Mouse (Mus musculus): ENCODE data around the gene Stard13. TPM values are rescaled to one million over a fixed set of nuclear protein-coding genes. Genes with fewer than 3 reads are reported as not detected.
A peak's percentile ranks its signal among the peaks of the same experiment; 100 is the strongest.

The Stard13 gene
- polyA plus RNA-seq, 1 experiment from 2014 or later = 1.4 TPM

DNA sequence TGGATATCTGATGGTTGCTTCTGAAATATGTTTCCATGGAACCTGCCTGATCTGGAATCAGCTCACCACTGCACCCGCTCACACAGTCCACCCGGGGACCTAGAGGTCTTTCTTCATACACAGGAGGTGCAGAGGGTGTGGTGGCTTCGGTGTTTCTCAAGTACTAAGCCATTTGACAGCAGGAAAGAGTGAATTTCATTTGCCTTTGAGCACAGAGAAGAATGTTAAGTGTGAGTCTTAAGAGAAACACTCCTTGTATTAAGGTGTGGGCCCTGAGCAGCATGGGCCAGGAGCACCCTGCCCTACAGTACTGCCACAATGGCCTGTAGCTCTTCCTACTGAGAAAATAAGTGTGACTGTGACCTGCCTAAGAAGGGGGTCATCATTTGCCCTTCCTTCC, 65.4 kb downstream of the Stard13 start:
- 82% methylated on average over 3 of the region's 3 CpGs for WGBS (ENCODE audit: insufficient replicate concordance)
- Histone ChIP-seq H3K9ac (ENCODE audit: low read depth, low read length) (no peak overlapping the region), H3K27me3 (ENCODE audit: control insufficient read depth, insufficient read depth, low read length) (no peaks in the 10 kb centered on the region), H3K9me3 (replicated peaks; ENCODE audit: control insufficient read depth, low read length) (no peaks in the 10 kb centered on the region), H3K4me2 (no peak overlapping the region), H3K36me3 (ENCODE audit: control insufficient read depth, insufficient read depth, low read length) (no peaks in the 10 kb centered on the region), H3K27ac (ENCODE audit: low read depth, low read length) (no peak overlapping the region), H3K4me1 (ENCODE audit: control insufficient read depth, insufficient read depth, low read length) (0 out of 2 replicates have a peak, but pooled peaks cover 3% of the 10 kb centered on the region), H3K4me3 (ENCODE audit: low read depth, low read length) (no peak overlapping the region)
- ATAC-seq (replicated peaks; ENCODE audit: insufficient number of reproducible peaks, low FRiP score, low TSS enrichment) = no peak; the same call in 1 of the 2 replicates

DNA sequence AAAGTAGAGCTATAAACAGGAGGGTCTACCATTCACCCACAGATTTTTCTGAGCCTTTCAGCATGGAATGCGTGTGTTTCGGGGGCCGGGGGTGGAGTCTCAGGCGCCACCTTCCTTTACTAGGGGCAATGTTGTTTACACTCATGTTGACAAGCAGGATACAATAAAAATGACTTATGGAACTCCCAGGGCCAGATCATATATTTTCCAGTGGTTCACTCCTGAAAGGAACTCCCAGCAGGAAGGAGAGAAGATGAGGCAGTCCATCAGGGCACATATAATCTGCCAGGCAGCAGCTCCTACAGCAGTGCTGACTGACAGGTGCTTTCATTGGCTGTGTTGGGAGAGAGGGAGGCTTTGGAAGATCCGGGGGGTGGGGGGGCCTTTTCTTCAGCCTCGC, 66.0 kb downstream of the Stard13 start:
- Histone ChIP-seq H3K27me3 (ENCODE audit: control insufficient read depth, insufficient read depth, low read length) (no peaks in the 10 kb centered on the region), H3K36me3 (ENCODE audit: control insufficient read depth, insufficient read depth, low read length) (no peaks in the 10 kb centered on the region), H3K27ac (ENCODE audit: low read depth, low read length) (no peak overlapping the region), H3K4me1 (ENCODE audit: control insufficient read depth, insufficient read depth, low read length) (0 out of 2 replicates have a peak, but pooled peaks cover 3% of the 10 kb centered on the region), H3K9me3 (replicated peaks; ENCODE audit: control insufficient read depth, low read length) (no peaks in the 10 kb centered on the region), H3K4me3 (ENCODE audit: low read depth, low read length) (no peak overlapping the region), H3K4me2 (no peak overlapping the region), H3K9ac (ENCODE audit: low read depth, low read length) (no peak overlapping the region)
- 83% methylated on average over 6 of the region's 6 CpGs for WGBS (ENCODE audit: insufficient replicate concordance)
- ATAC-seq (replicated peaks; ENCODE audit: insufficient number of reproducible peaks, low FRiP score, low TSS enrichment) = no peak

DNA sequence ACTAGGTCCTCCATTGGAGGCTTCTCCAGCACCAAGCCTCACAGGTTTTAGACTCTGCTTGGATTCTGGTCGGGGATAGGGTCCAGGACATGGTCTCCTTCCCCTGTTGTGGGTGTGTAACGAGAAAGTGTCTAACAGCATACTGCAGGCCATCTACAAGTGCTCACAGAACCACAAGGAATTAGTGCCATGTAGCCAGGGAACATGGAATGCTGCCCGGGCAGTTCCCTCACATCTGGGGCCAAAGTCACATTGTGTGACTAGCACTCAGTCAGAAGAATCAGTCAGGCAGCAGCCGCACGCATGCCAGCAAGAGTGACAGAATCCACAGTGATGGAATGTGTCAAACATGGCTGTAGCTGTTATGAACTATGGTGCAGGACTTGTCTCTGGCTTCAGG, 67.4 kb downstream of the Stard13 start:
- no peak for ATAC-seq (replicated peaks; ENCODE audit: insufficient number of reproducible peaks, low FRiP score, low TSS enrichment)
- Histone ChIP-seq H3K27ac (ENCODE audit: low read depth, low read length) (0 out of 2 replicates have a peak overlapping the region, but pooled peaks have one; percentile 15), H3K4me2 (no peak overlapping the region), H3K9ac (ENCODE audit: low read depth, low read length) (no peak overlapping the region), H3K9me3 (replicated peaks; ENCODE audit: control insufficient read depth, low read length) (no peaks in the 10 kb centered on the region), H3K27me3 (ENCODE audit: control insufficient read depth, insufficient read depth, low read length) (no peaks in the 10 kb centered on the region), H3K4me1 (ENCODE audit: control insufficient read depth, insufficient read depth, low read length) (0 out of 2 replicates have a peak, but pooled peaks cover 3% of the 10 kb centered on the region), H3K4me3 (ENCODE audit: low read depth, low read length) (no peak overlapping the region), H3K36me3 (ENCODE audit: control insufficient read depth, insufficient read depth, low read length) (no peaks in the 10 kb centered on the region)
- 63% methylated on average over 5 of the region's 5 CpGs for WGBS (ENCODE audit: insufficient replicate concordance)

DNA sequence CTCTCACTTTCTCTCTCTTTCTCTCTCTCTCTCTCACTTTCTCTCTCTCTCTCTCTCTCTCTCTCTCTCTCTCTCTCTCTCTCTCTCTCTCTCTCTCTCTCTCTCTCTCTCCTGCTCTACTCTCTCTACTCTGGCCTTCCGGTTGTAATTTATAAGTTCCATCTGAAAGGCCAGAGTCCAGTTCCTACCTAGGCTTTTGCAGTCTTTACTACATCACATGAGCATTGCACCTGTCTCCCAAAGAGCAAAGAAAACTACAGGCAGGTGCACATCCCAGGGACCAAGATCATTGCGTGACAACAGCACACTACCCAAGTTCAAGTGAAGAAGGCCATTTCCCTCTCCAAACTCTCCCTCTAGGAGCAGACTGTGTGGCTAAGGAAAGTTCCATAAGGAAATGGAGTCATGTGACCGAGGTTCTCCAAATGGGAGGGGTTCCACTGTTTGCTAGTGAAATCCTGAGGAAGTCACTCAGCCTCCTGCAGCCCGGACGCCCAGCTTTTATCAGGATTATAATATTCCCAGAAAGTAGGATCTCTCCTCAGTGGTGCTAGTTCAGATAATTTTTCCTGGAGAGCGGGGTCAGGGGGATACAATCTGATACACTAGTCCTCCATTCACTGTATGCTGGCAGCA, 68.1 kb downstream of the Stard13 start:
- H3K4me2 ChIP-seq = no peak overlapping the region
- 75% methylated on average over 6 of the region's 6 CpGs for WGBS (ENCODE audit: insufficient replicate concordance)
- ATAC-seq (replicated peaks; ENCODE audit: insufficient number of reproducible peaks, low FRiP score, low TSS enrichment) = no peak
- no peak overlapping the region for H3K9ac ChIP-seq (ENCODE audit: low read depth, low read length)
- H3K4me3 ChIP-seq (ENCODE audit: low read depth, low read length) = no peak overlapping the region
- no peaks in the 10 kb centered on the region for H3K36me3 ChIP-seq (ENCODE audit: control insufficient read depth, insufficient read depth, low read length)
- H3K27ac ChIP-seq (ENCODE audit: low read depth, low read length) = no peak overlapping the region
- H3K4me1 ChIP-seq (ENCODE audit: control insufficient read depth, insufficient read depth, low read length) = 0 out of 2 replicates have a peak, but pooled peaks cover 3% of the 10 kb centered on the region
- no peaks in the 10 kb centered on the region for H3K27me3 ChIP-seq (ENCODE audit: control insufficient read depth, insufficient read depth, low read length)
- H3K9me3 ChIP-seq (replicated peaks; ENCODE audit: control insufficient read depth, low read length) = no peaks in the 10 kb centered on the region

DNA sequence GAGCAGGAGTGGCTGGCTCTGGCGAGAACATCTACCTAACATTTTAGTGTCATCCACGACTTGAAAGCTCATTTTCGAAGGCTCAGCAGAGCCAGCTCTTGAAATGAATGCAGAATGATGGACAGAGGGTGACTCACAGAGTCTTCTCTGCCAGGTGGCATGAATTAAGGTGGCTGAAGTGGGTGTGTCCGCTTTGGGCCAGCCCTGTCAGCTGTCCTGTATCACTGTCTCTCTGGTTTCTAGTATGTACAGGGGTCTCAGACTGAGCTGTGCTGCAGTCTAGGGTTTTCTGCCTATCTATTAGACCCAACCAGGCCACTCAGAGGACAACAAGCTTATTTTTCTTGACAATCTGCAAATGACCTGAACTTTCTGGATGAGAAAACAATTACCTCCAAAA, 68.8 kb downstream of the Stard13 start:
- no peak for ATAC-seq (replicated peaks; ENCODE audit: insufficient number of reproducible peaks, low FRiP score, low TSS enrichment)
- H3K27ac ChIP-seq (ENCODE audit: low read depth, low read length) = no peak overlapping the region
- no peaks in the 10 kb centered on the region for H3K9me3 ChIP-seq (replicated peaks; ENCODE audit: control insufficient read depth, low read length)
- 76% methylated on average over 4 of the region's 4 CpGs for WGBS (ENCODE audit: insufficient replicate concordance)
- H3K4me1 ChIP-seq (ENCODE audit: control insufficient read depth, insufficient read depth, low read length) = 0 out of 2 replicates have a peak, but pooled peaks cover 3% of the 10 kb centered on the region
- H3K4me2 ChIP-seq = no peak overlapping the region
- no peaks in the 10 kb centered on the region for H3K27me3 ChIP-seq (ENCODE audit: control insufficient read depth, insufficient read depth, low read length)
- H3K4me3 ChIP-seq (ENCODE audit: low read depth, low read length) = no peak overlapping the region
- H3K9ac ChIP-seq (ENCODE audit: low read depth, low read length) = no peak overlapping the region
- no peaks in the 10 kb centered on the region for H3K36me3 ChIP-seq (ENCODE audit: control insufficient read depth, insufficient read depth, low read length)

DNA sequence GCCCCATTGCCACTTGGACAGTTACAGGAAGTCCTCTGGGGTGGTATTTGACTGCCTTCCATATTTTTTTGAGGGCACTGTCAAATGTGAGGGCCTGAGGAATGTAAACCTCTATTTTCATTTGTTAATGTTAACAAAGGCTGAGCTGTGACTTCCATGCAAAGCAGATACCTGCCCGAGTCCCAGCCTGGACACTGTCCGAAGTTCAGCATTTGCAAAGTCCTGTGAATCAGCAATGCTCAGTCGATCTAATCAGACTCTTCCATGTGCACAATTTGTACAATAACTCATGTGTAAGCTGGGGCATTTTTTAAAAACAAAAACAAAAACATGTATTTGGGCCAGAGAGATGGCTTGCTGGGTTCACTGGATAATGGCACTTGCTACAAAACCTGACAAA, 71.0 kb downstream of the Stard13 start:
- no peak overlapping the region for H3K27ac ChIP-seq (ENCODE audit: low read depth, low read length)
- 89% methylated on average over 3 of the region's 3 CpGs for WGBS (ENCODE audit: insufficient replicate concordance)
- H3K9me3 ChIP-seq (replicated peaks; ENCODE audit: control insufficient read depth, low read length) = no peaks in the 10 kb centered on the region
- 0 out of 2 replicates have a peak, but pooled peaks cover 3% of the 10 kb centered on the region for H3K4me1 ChIP-seq (ENCODE audit: control insufficient read depth, insufficient read depth, low read length)
- H3K27me3 ChIP-seq (ENCODE audit: control insufficient read depth, insufficient read depth, low read length) = no peaks in the 10 kb centered on the region
- H3K4me3 ChIP-seq (ENCODE audit: low read depth, low read length) = no peak overlapping the region
- no peak for ATAC-seq (replicated peaks; ENCODE audit: insufficient number of reproducible peaks, low FRiP score, low TSS enrichment)
- no peaks in the 10 kb centered on the region for H3K36me3 ChIP-seq (ENCODE audit: control insufficient read depth, insufficient read depth, low read length)
- H3K9ac ChIP-seq (ENCODE audit: low read depth, low read length) = no peak overlapping the region
- no peak overlapping the region for H3K4me2 ChIP-seq

DNA sequence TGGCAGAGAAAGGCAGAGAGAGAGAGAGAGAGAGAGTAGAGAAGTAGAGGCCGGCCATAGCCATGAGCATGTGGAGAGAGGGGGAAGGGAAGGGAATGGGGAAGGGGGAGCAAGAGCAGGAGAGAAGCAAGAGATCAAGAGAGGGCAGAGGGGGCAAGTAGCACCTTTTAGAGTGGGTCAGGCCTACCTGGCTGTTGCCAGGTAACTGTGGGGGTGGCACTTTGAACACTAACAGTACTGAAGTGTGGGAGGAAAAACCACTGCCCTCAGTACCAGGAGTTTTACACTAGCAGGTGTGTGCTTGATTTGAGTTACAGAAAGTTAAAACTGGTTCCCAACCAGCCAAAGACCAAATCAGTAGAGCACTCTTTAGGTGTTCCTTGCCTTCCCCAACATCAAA, 78.4 kb downstream of the Stard13 start:
- Histone ChIP-seq H3K36me3 (ENCODE audit: control insufficient read depth, insufficient read depth, low read length) (no peaks in the 10 kb centered on the region), H3K27me3 (ENCODE audit: control insufficient read depth, insufficient read depth, low read length) (no peaks in the 10 kb centered on the region), H3K4me2 (no peak overlapping the region), H3K4me3 (ENCODE audit: low read depth, low read length) (no peak overlapping the region), H3K9me3 (replicated peaks; ENCODE audit: control insufficient read depth, low read length) (no peaks in the 10 kb centered on the region), H3K4me1 (ENCODE audit: control insufficient read depth, insufficient read depth, low read length) (peaks cover 3% of the 10 kb centered on the region; the same call in 1 of the 2 replicates), H3K27ac (ENCODE audit: low read depth, low read length) (no peak overlapping the region), H3K9ac (ENCODE audit: low read depth, low read length) (no peak overlapping the region)
- 50% methylated on average over 1 of the region's 1 CpGs for WGBS (ENCODE audit: insufficient replicate concordance)
- ATAC-seq (replicated peaks; ENCODE audit: insufficient number of reproducible peaks, low FRiP score, low TSS enrichment) = no peak

DNA sequence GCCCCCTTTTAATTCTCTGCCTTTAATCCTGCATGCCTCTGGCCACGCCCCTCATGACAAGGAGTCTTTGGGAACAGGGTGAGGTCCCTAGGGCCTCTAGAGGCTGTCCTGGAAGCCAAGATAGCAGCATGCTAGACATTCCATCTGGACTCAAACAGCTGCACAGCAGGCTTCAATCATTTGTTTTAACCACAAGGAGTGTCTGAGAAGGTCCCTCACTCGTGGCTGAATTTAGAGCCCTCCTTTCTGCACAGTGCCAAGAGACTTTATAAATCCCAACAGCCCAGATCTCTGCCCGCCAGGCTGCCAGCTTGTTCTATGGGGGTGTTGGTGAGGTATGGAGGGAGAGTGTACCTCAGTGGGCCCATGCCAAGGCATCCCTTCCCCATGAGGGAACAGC, 78.9 kb downstream of the Stard13 start:
- Histone ChIP-seq H3K4me3 (ENCODE audit: low read depth, low read length) (no peak overlapping the region), H3K4me1 (ENCODE audit: control insufficient read depth, insufficient read depth, low read length) (peaks cover 3% of the 10 kb centered on the region; the same call in 1 of the 2 replicates), H3K36me3 (ENCODE audit: control insufficient read depth, insufficient read depth, low read length) (no peaks in the 10 kb centered on the region), H3K9ac (ENCODE audit: low read depth, low read length) (no peak overlapping the region), H3K27ac (ENCODE audit: low read depth, low read length) (no peak overlapping the region), H3K9me3 (replicated peaks; ENCODE audit: control insufficient read depth, low read length) (no peaks in the 10 kb centered on the region), H3K27me3 (ENCODE audit: control insufficient read depth, insufficient read depth, low read length) (no peaks in the 10 kb centered on the region), H3K4me2 (no peak overlapping the region)
- ATAC-seq (replicated peaks; ENCODE audit: insufficient number of reproducible peaks, low FRiP score, low TSS enrichment) = no peak; the same call in 1 of the 2 replicates
- 22% methylated on average over 3 of the region's 3 CpGs for WGBS (ENCODE audit: insufficient replicate concordance)

DNA sequence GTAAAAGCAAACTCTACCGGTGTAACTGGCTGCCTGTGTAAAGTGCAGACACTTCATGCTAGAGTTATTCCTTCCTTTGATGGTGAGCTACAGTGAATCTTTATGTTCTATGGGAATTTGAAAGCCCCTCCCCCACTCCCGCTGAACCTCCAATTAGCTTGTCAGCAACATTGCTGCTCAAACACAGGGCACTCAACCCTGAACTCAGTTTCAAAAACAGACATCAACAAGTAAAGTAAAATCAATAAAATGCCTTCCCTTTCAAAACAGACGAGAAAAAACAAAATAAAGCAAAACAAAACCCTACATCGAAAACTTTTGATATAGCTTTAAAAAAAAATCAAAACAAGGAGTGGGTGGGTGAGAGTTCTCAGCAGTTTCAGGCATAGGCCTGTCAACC, 79.6 kb downstream of the Stard13 start:
- WGBS (ENCODE audit: insufficient replicate concordance) = 74% methylated on average over 4 of the region's 4 CpGs

More for the DNA sequence above, 79.6 kb downstream of the Stard13 start:
- H3K27me3 ChIP-seq (ENCODE audit: control insufficient read depth, insufficient read depth, low read length) = no peaks in the 10 kb centered on the region
- H3K9me3 ChIP-seq (replicated peaks; ENCODE audit: control insufficient read depth, low read length) = no peaks in the 10 kb centered on the region
- peaks cover 3% of the 10 kb centered on the region; the same call in 1 of the 2 replicates for H3K4me1 ChIP-seq (ENCODE audit: control insufficient read depth, insufficient read depth, low read length)
- no peak overlapping the region for H3K27ac ChIP-seq (ENCODE audit: low read depth, low read length)
- ATAC-seq (replicated peaks; ENCODE audit: insufficient number of reproducible peaks, low FRiP score, low TSS enrichment) = no peak
- H3K4me2 ChIP-seq = no peak overlapping the region
- H3K9ac ChIP-seq (ENCODE audit: low read depth, low read length) = no peak overlapping the region
- H3K36me3 ChIP-seq (ENCODE audit: control insufficient read depth, insufficient read depth, low read length) = no peaks in the 10 kb centered on the region
- H3K4me3 ChIP-seq (ENCODE audit: low read depth, low read length) = no peak overlapping the region

All from heart, embryonic 11.5 days (tissue).